Mouse (Mus musculus) left cerebral cortex, postnatal 4 days (tissue): ENCODE data around the gene Gps1. TPM values are rescaled to one million over a fixed set of nuclear protein-coding genes. Genes with fewer than 3 reads are reported as not detected.
"Not testable (repeated sequence)": the region's sequence is repeated elsewhere in the genome, so short reads cannot be mapped to it uniquely, and the experiment has no call there.

Experiments
- DNase-seq: peaks from one replicate; pipeline ENCODE4 v3.0.0-alpha.2; 2022
- intact Hi-C: fragments of 180-260 bp; cut with DNase I; formaldehyde crosslinking; loops from one replicate; pipeline ENCODE4 v1.15.1; 2025
- total RNA-seq, 2 experiments: library from RNA; stranded (reverse); gene quantifications; 2 replicates each; pipeline ENCODE4 v1.2.3; 2021

The Gps1 gene
- total RNA-seq = 100 to 1,000 TPM; 142 to 154 TPM

DNA sequence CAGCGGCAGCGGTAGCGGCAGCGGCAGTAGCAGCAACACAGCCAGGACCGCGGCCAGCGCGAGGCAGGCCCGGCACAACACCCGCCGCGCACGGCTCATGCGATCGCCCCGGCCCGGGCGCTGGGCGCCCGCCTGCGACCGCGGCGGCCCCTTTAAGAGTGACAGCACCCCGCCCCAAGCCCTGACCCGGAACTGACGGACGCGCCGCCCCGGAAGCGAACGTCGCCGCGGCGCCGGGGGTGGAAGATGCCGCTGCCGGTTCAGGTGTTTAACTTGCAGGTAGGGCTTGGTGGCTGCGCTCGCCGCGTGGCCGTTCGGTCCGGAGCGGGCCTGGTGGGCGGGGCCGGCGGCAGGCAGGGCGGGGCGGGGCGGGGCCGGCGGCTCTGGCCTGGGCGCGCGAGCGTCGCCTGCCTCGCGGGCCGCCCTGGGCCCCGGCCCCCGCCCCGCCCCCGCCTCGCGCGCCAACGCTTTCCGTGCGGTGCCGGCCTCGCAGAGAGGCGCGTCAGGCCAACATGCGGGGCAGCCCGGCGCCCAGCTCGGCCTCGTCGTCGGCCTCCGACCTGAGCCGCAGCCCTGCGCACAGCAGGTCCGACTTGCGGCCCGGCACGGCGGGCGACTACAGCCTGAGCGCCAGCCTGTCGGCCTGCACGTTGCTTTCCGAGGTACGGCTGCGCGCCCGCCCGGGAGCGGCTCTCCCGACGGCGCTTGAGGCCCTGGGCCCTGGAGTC, at the start of gene Gps1, which contains the start of gene Rfng:
Gene Gps1, plus strand, starts transcription at position 209 of the 728 bp plus-strand sequence.
Gene Rfng, minus strand, starts transcription at position 144 of the 728 bp plus-strand sequence.
- intact Hi-C loops = loop anchor here (10.0 kb wide), 1 partner anchor 169 kb away; the partner anchor contains the start of gene Pcyt2
- peak; percentile 80 for DNase-seq

DNA sequence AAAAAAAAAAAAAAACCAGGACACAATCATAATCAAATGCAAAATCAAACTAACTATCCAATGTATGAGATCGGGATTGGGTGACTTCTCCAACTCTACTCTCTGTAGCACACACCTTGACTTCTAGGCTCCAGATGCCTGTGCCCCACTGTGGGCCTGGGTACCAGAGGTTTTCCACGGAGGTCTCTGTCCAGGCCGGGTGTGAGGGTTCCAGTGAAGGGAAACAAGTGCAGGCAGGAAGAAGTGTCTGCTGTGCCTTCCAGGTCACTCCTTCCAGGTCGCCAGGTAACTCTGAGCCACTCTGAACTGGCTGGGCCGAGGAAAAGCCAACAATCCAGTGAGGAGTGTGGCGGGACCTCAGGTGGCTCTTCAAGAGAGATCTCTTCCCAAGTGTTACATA, 47.6 kb upstream of the Gps1 start:
- intact Hi-C loops = no loop called here
- no peak for DNase-seq

DNA sequence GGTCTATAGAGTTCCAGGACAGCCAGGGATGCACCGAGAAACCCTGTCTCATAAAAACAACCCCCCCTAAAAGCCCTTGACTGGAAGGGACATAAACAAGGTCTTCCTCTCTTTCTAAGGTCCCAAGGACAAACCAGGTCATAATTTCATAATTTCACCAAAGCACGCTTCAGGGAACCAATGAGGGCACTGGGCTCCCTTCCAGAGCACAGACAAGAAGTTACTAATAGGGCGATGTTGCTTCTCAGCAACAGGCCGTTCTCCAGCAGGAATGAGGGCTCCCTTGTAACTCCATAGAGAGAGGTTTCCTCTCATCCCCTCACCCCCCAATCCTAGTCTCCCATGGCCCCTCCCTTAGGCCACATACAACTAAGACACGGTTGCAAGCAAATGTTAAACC, 43.1 kb upstream of the Gps1 start:
- intact Hi-C loops = no loop called here
- no peak for DNase-seq

DNA sequence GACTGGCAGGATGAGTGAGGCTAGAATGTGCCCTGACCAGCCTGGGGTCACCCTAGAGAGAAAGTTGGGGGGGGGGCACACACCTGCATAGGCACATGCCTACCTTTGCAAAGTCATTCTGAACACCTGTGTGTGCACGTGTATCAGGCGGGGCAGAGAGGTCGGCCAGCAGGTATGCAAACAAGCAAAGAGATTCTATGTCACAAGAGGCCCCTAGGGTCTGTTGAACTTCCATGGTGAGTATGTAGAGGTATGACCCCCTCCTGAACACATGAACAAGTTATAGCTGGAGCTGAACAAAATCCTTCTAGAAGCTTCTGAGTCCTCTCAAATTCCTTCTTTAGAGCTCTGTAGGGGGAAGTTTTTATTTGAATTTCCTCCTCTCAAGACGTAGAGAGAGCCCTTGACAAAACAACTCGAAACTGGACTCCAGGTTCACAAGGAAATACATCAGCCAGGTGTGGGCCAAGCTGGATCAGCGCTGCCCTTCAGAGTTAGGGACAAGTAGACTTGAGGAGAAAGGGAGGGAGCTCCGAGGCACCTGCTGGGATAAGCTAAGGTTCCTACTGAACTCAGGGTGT, 39.9 kb upstream of the Gps1 start:
- DNase-seq = no peak
- intact Hi-C loops = no loop called here

DNA sequence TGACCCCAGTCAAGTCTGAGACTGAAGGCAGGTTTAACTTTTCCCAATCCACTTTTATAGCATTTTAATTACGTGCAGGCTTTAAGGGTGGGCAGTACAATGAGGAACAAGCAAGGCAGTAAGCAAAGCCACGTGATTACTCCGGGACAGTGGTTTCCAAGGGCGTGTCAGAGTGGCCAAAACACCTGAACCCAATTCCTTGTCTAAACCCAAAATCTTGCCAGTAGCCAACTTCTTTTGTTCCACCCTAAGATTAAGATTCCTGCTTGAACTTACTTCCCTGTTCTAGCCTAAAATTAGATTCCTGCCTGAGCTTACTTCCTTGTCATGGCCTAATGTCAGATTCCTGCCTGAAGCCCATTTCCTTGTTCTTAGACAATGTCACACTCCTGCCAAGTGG, 36.1 kb upstream of the Gps1 start:
- intact Hi-C loops = no loop called here
- no peak for DNase-seq

DNA sequence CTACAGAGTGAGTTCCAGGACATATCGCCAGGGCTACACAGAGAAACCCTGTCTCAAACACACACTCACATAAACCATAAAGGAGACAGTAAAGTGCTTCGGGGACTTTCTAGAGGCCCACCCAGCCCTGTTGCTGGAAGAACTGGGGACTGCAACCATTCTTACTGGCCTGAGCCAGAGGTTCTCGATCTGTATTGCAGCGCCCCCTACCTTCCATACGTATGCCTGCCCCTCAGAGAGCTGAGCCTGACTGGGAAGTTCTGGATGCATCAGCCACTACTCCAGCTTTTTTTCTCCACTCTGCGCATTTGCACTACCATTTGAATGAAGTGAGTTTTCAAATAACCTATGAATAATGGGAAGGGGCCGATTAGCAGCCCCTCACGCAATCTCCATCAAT, 34.6 kb upstream of the Gps1 start:
- DNase-seq = no peak
- intact Hi-C loops = no loop called here

DNA sequence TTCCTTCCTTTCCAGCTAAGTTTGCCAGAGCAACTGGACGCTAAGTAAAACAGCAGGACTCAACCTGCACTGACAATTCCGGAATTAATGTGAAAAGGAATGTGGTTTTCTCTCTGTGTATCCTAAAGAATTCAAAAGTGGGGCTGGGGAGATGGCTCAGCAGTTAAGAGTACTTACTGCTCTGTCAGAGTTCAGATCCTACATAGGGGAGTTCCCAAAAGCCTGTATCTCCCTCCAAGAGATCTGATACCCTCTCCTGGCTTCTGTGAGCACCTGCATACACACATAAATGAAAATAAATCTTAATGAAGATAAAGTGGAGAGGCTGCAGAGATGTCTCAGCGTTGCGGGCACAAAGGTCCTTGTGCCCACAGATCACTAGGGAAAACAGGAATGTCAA, 32.5 kb upstream of the Gps1 start:
- no peak for DNase-seq
- intact Hi-C loops = no loop called here

DNA sequence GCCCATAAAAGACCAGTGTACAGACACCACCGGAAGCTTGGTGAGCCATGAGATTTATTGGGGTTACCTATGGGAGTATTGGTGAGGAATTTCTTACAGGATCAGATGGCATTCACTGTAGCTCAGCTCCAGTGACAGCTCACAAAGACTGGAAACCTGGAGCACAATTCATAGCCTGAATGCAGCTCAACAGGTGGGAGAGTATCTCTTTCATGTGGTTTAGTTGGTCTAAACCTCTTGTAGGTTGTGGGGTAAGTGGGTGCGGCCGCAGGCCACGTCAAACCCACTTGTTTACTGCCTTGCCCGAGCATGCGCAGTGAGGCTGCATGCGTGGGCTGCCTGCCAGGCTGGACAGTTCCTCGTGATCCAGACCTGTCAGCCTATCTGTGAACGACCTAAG, 23.8 kb upstream of the Gps1 start:
- DNase-seq = no peak
- intact Hi-C loops = no loop called here

DNA sequence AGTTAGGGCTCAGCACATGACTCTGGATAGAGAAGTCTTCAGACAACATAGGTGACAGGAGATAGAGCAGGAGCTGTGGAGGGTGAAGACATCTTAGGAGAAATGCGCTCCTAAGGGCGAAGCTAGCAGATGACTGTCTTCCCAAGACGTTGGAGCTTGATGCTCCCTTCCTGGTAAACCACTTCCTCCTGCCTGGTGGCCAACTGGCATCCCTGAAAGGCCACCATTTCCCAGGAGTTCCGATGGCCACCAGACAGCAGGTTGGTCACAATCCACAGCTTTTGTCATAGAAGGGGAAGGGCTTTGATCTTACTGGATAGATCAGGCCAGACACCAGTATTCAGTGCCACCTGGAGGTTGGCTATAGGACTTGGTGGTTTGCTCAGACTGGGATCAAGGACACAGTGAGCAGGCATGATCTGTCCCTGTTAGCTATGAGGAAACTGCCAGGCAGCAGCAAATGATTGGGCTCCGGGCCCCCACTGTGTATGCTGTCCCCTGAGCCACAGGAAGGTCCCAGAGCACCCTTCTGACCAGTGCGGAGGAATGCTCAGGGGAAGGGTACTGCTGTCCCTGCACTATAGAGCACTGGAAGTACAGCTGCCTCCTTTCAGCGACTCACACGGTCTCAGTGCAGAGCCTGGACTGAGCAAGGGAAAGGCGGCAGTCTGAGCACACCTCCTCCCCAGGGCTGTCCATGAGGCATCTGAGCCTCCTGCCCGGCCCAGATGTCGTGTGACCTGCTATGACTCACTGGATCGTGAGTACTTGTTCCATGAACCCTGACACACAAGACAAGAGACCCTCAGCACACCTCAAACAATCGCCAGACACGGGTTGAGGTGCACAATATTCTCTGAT, 22.0 kb upstream of the Gps1 start:
- no peak for DNase-seq
- intact Hi-C loops = no loop called here

DNA sequence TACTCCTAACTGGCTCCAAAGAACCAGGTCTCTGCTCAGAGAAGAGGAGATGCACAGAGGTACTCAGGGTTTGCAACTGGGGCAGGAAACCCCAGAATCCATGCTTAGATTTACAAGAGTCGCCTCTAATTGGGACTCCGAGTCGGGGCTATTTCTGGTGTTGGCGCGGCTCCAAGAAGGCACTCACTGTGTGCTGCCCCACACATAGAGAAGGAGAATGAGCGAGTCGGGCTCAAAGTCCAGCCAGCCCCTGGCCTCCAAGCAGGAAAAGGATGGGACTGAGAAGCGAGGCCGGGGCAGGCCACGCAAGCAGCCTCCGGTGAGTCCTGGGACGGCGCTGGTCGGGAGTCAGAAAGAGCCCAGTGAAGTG, 21.4 kb upstream of the Gps1 start, which contains the start of gene Hmga1b:
Gene Hmga1b, plus strand, starts transcription at position 123 of the 370 bp plus-strand sequence.
- intact Hi-C loops, DNase-seq: not testable (repeated sequence)

DNA sequence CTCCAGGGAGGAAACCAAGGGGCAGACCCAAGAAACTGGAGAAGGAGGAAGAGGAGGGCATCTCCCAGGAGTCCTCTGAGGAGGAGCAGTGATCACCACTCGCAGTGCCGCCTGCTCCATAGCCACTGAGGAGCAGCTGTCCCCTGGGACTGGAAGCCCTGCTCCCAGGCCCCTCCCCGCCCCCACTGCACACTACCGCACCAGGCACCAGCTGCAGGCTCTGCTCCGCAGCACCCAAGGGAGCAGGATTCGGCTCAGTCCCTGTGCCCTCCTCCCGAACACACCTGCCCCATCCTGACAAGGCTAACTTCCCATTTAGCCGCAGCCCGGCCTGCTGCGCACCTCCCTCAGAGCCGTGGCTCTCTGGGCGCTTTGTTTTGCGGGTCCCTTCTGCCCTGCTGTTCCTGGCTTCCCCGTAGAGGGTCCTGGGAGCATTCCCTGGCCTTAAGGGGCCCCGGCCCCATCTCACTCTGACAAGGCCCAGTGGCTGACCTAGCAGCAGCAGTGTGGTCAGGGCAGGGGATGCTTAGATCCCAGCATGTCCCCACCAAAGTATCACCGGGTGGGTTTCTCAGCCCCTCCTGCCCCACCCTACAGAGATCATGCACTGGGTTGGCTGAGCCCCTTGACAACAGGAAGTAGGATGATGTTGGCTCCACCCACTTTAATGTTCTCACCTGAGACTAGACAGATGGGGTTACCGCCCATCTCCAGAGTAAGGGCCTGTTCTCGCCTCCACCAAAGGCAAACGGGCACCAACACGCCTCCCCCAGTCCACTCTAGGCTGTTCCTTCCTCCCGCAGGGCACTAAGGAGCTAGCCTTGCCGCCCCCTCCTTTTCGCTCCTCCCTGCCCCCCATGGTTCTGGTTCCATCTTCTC, 20.7 kb upstream of the Gps1 start:
- DNase-seq, intact Hi-C loops: not testable (repeated sequence)

DNA sequence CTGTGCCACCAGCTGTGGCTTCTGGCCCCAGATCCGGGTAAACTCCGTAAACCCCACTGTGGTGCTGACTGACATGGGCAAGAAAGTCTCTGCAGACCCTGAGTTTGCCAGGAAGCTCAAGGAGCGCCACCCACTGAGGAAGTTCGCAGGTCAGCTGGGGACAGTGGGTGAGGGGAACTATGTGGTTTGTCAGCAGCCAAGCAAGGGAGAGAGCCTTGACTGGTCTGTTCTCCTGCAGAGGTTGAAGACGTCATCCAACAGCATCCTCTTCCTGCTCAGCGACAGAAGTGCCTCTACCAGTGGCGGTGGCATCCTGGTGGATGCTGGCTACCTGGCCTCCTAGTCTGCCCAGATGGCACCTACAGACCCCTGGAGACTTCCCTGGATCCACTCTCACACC, 17.0 kb upstream of the Gps1 start:
- intact Hi-C loops, DNase-seq: not testable (repeated sequence)

DNA sequence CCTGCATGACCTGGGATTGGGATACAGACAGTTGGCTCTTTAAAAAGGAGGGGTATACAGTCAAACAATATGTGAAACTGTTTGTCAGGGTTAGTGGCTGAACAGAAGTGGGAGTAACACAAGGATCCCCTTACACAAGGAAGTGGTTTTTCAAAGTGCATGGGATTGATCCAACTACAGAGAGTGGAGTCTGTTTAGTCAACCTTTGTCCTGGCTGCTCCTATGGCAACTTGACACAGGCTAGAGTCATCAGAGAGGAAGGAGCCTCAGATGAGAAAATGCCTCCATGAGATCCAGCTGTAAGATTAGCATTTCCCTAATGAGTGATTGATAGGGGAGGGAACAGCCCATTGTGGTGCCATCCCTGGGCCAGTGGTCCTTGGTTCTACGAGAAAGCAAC, 15.9 kb upstream of the Gps1 start:
- no peak for DNase-seq
- intact Hi-C loops = no loop called here

DNA sequence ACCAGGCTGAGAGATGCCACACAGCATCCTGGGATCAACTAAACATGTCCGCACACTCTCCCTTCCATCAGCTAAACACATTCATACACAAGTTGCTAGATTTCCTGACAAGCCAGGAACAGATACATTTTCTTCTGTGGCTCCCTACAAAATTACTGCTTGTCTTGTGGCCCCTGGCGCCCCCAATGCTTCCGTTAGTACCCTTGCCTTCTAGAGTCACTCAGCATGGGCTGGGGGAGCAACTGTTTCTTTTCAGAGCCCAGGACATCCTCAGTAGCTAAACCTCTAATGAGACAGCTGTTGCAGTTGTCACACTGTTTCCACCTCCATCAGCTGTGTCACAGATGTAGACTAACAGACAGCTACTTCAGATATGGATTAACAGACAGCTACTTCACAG, 11.3 kb upstream of the Gps1 start:
- intact Hi-C loops = no loop called here
- DNase-seq = no peak

DNA sequence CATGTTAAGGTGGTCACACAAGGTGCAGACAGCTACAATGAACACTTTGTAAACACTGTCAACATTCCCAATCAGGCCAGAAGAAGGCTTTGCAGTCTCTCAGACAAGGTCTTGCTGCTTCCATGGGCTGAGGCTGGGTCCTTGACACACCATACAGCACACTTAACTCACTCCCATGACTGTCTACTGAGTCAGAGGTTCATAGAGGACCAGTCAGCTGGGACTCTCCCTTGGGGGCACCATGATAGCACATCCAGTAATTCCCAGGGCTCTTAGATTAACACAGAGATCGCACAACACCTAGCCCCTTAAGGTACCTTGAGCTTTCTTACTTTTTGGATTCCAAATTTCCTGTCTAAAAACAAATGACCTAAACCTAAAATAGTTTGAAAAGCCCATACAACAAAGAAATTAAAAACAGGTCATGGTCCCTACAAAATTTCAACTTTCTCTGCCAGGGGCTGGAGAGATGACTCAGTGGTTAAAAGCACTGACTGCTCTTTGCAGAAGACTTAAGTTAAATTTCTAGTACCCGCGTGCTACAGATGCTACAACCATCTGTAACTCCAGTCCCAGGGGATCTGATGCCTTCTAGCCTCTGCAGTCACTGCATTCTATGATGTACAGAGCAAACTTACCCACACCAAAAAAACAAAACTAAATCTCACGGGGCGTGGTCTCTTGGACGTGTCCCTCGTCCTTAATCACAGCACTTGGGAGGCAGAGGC, 10.4 kb upstream of the Gps1 start:
- intact Hi-C loops = no loop called here
- no peak for DNase-seq

DNA sequence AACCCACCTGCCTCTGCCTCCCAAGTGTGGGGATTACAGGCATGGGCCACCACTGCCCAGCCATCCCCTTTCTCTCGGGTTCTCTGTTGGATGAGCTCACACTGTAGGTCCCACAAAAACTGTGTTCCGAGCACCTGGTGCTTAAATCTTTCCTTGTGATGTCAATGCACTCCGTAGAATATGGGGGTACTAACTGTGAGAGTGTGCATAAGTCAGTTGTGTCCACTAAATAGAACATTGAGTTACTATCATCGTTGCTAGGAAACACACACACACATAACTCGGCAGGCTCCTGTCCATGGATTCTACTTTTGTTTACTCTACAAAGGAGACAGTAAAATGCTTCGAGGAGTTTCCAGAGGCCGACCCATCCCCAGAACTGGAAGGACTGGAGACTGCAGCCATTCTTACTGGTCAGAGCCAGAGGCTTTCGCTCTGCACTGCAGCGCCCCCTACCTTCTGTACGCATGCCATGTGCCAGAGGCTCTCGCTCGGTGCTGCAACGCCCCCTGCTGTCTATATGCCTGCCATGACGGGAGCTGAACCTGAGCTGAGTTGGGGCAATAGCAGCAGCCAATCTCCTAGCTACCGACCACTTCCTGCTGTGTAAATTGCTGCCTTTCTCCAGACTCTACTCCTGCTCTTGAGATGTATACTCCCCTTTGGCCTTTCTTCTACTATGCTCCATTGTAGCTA, 8.2 kb upstream of the Gps1 start:
- intact Hi-C loops = loop anchor here (2.0 kb wide), 1 partner anchor 55 kb away; the partner anchor contains the start of gene Rac3

DNA sequence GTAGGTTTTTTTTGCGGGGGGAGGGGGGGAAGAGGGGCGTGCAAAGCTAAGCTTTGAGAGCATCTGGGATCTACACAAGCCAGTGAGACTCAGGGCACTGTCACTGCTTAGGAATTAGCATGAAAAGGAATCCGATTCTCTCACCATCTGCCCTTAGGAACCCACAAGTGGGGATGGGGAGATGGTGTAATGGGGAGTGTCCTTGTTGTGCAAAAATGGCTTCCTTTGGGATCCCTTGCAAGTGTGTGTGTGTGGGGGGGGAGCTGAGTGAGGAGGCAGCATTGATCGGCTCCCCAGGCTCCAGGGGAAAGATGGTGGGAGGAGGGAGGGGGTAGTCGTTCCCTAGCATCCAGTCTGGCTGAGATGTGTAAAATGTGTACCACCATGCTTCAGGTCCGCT, 6.9 kb upstream of the Gps1 start:
- no peak for DNase-seq
- intact Hi-C loops = loop anchor here (2.0 kb wide), 1 partner anchor 56 kb away; the partner anchor contains the start of gene Rac3

More for the DNA sequence above, 8.2 kb upstream of the Gps1 start:
- peak; percentile 97 for DNase-seq

DNA sequence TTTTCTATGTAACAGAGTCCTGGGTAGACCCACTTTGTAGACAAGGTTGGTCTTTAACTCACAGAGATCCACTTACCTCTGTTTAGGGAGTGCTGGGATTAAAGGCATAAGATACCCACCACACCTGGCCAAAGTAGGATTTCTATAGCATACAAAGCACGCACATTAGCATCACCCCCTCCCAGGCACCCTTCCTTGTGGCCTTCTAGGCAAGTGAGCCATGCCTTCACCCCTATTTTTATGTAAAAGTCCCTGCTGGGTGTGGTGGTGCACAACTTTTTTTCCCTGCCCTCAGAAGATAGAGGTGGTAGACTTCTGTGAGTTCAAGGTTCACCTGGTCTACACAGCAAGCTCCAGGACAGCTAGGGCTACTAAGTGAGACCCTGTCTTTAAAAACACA, 4.2 kb upstream of the Gps1 start:
- intact Hi-C loops = loop anchor here (10.0 kb wide), 1 partner anchor 165 kb away; the partner anchor contains the start of gene Pcyt2
- DNase-seq = no peak

DNA sequence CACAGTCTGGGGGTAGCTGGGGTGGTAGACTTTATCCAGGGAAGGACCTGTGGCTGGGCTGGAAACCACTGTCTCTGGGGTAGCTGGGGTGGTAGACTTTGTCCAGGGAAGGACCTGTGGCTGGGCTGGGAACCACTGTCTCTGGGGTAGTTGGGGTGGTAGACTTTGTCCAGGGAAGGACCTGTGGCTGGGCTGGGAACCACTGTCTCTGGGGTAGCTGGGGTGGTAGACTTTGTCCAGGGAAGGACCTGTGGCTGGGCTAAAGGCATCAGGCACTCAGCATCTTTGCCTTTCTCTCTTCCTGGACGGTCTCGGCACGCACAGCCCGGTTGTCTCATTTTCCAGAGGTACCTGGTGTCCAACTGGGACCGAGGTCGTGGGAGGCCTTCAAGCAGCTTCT, 2.7 kb upstream of the Gps1 start:
- intact Hi-C loops = loop anchor here (10.0 kb wide), 1 partner anchor 167 kb away; the partner anchor contains the start of gene Pcyt2
- not testable (repeated sequence) for DNase-seq
